Mouse (Mus musculus): ENCODE measurements around the gene Sema6b. TPM values are rescaled to one million over a fixed set of nuclear protein-coding genes. Genes with fewer than 3 reads are reported as not detected.

Gene Sema6b
- total RNA-seq, 1 experiment from 2014 or later: 1.2 TPM

Other genes starting within 250 kb of the Sema6b start
- gene Zfp959, start 248.2 kb downstream of the Sema6b start, total RNA-seq (2017): 19.0 to 38.3 TPM (median 29.2 TPM) in 3 replicates
- 8.4 to 18.6 TPM (median 15.6 TPM) in 3 replicates for gene Zfp119b, start 190.8 kb downstream of the Sema6b start, total RNA-seq (2017)
- gene Ebi3, start 187.7 kb downstream of the Sema6b start, total RNA-seq (2017): 22.4 to 32.2 TPM (median 26.5 TPM) in 3 replicates
- 14.7 to 16.4 TPM (median 16.4 TPM) in 3 replicates for gene Yju2, start 181.2 kb downstream of the Sema6b start, total RNA-seq (2017)
- gene Shd, start 169.9 kb downstream of the Sema6b start, total RNA-seq (2017): not detected in 3 replicates
- not detected in 3 replicates for gene Fsd1, start 153.8 kb downstream of the Sema6b start, total RNA-seq (2017)
- gene Stap2, start 134.8 kb downstream of the Sema6b start, total RNA-seq (2017): 0.29 to 1.1 TPM in 2 of 3 replicates, not detected in the other
- gene Mpnd, start 134.6 kb downstream of the Sema6b start, total RNA-seq (2017): 31.5 to 106 TPM (median 82.0 TPM) in 3 replicates
- 22.4 to 35.7 TPM (median 23.4 TPM) in 3 replicates for gene Sh3gl1, start 103.7 kb downstream of the Sema6b start, total RNA-seq (2017)
- 0.64 to 4.6 TPM (median 2.1 TPM) in 3 replicates for gene Chaf1a, start 99.9 kb downstream of the Sema6b start, total RNA-seq (2017)
- 38.0 to 40.4 TPM (median 38.5 TPM) in 3 replicates for gene Ubxn6, start 65.3 kb downstream of the Sema6b start, total RNA-seq (2017)
- gene Hdgfl2, start 60.7 kb downstream of the Sema6b start, total RNA-seq (2017): 61.2 to 151 TPM (median 112 TPM) in 3 replicates
- gene Plin4, start 30.5 kb downstream of the Sema6b start, total RNA-seq (2017): not detected in 3 replicates
- gene Plin5, start 22.7 kb downstream of the Sema6b start, total RNA-seq (2017): not detected in 3 replicates
- gene Lrg1, start 18.3 kb downstream of the Sema6b start, total RNA-seq (2017): not detected in 3 replicates
- 0.39 to 0.43 TPM in 2 of 3 replicates, not detected in the other for gene Tnfaip8l1, start 22.1 kb upstream of the Sema6b start, total RNA-seq (2017)
- gene Mydgf, start 43.6 kb upstream of the Sema6b start, total RNA-seq (2017): 25.0 to 31.5 TPM (median 30.6 TPM) in 3 replicates
- 8.4 to 20.3 TPM (median 11.7 TPM) in 3 replicates for gene Dpp9, start 78.6 kb upstream of the Sema6b start, total RNA-seq (2017)
- 13.2 to 22.7 TPM (median 13.6 TPM) in 3 replicates for gene Fem1a, start 116.5 kb upstream of the Sema6b start, total RNA-seq (2017)
- 2.6 to 11.4 TPM (median 3.9 TPM) in 3 replicates for gene Ticam1, start 136.4 kb upstream of the Sema6b start, total RNA-seq (2017)
- 10.2 to 15.5 TPM (median 13.4 TPM) in 3 replicates for gene Plin3, start 152.5 kb upstream of the Sema6b start, total RNA-seq (2017)
- not detected in 3 replicates for gene Arrdc5, start 159.9 kb upstream of the Sema6b start, total RNA-seq (2017)
- 1.2 to 5.9 TPM (median 3.2 TPM) in 3 replicates for gene Uhrf1, start 163.0 kb upstream of the Sema6b start, total RNA-seq (2017)
- 8.0 to 17.3 TPM (median 10.3 TPM) in 3 replicates for gene Kdm4b, start 185.7 kb upstream of the Sema6b start, total RNA-seq (2017)

Data from monocyte, adult 5-6 weeks (primary cell).